Mouse (Mus musculus) ES-E14 (cell line): ENCODE measurements around the gene Scgb1b27.

Experiments used
- MAFK ChIP-seq: IDR thresholded peaks from 2 replicates; pipeline ENCODE4 v1.6.1; 2014; ENCODE audit warnings: mild to moderate bottlenecking, low read depth, low read length, inconsistent platforms; ENCODE audit not compliant: insufficient read depth
- ZC3H11A ChIP-seq: IDR thresholded peaks from 2 replicates; pipeline ENCODE4 v1.6.1; 2012; ENCODE audit warnings: low read depth, mild to moderate bottlenecking, inconsistent platforms, low read length, borderline replicate concordance
- ZNF384 ChIP-seq: IDR thresholded peaks from 2 replicates; pipeline ENCODE4 v1.6.1; 2012; ENCODE audit warnings: low read depth, low read length, inconsistent platforms

DNA sequence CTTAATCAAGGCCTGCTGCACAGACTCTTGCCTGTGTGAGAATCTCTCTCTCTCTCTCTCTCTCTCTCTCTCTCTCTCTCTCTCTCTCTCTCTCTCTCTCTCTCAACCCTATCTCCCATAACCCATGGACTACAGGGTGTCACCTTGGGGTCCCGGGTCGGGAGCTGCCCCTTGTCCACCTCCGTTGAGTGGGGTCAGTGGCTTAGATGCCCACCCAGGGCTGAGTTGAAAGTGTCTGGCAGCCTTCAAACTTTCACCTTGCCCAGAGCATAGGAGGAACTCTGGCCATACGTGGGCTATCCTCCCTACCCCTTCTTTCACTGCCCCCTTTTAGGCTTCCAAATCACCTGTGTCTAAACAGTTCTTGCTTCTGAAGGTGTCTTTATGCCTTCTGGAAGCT, 4.4 kb downstream of the Scgb1b27 start:
- no peak for TF ChIP-seq MAFK
- no peak for TF ChIP-seq ZNF384
- TF ChIP-seq ZC3H11A = no peak
